Mouse (Mus musculus) neural tube, embryonic 15.5 days (tissue): ENCODE measurements around the gene Msi2. TPM values are rescaled to one million over a fixed set of nuclear protein-coding genes. Genes with fewer than 3 reads are reported as not detected.

Experiments used
- ATAC-seq: fragments of 200-750 bp; cut with Nextera tagmentation; 2 replicates; pipeline ENCODE4 v1.8.0; 2017; ENCODE audit warnings: mild to moderate bottlenecking, moderate TSS enrichment, moderate library complexity; ENCODE audit not compliant: low FRiP score
- H3K27ac ChIP-seq: fragments of 300-500 bp; sonication (generic); replicated peaks from 2 replicates; pipeline ENCODE4 v1.5.1; 2015; ENCODE audit warnings: mild to moderate bottlenecking, inconsistent platforms
- H3K27me3 ChIP-seq: fragments of 300-500 bp; sonication (generic); replicated peaks from 2 replicates; pipeline ENCODE4 v1.6.1; 2015; ENCODE audit warnings: inconsistent platforms
- H3K36me3 ChIP-seq: fragments of 300-500 bp; sonication (generic); 2 replicates; pipeline ENCODE4 v1.6.1; 2015; ENCODE audit warnings: inconsistent platforms
- H3K4me1 ChIP-seq: fragments of 300-500 bp; sonication (generic); 2 replicates; pipeline ENCODE4 v1.6.1; 2015; ENCODE audit warnings: inconsistent platforms
- H3K4me2 ChIP-seq: fragments of 300-500 bp; sonication (generic); 2 replicates; pipeline ENCODE4 v1.6.1; 2015; ENCODE audit warnings: inconsistent platforms, mild to moderate bottlenecking, moderate library complexity
- H3K4me3 ChIP-seq: fragments of 300-500 bp; sonication (generic); replicated peaks from 2 replicates; pipeline ENCODE4 v1.5.1; 2015; ENCODE audit warnings: mild to moderate bottlenecking, inconsistent platforms
- H3K9ac ChIP-seq: fragments of 300-500 bp; sonication (generic); replicated peaks from 2 replicates; pipeline ENCODE4 v1.6.1; 2015; ENCODE audit warnings: mild to moderate bottlenecking, inconsistent platforms
- H3K9me3 ChIP-seq: fragments of 300-500 bp; sonication (generic); replicated peaks from 2 replicates; pipeline ENCODE4 v1.6.1; 2016; ENCODE audit warnings: inconsistent platforms
- WGBS: fragments of 180-500 bp; shearing (Covaris S2); methylation state at CpG from one replicate; pipeline ENCODE4 v1.1.7; 2015; ENCODE audit warnings: mixed read lengths; 5-methylcytosine and 5-hydroxymethylcytosine counted together
- polyA plus RNA-seq: library from polyadenylated mRNA; unstranded; fragments of >200 nt; fragmentation: Nextera tagmentation; extraction: Ambion mirVana; gene quantifications from 2 replicates; pipeline ENCODE4 v1.2.1, GENCODE M21; 2015

The Msi2 gene
- polyA plus RNA-seq, 1 experiment from 2014 or later, result 20.7 TPM

GRCm38 (mm10) chr11:88488941-88489724 lies 229.2 kb downstream of the Msi2 start:
- peaks cover 43% of the 10 kb centered on the region for H3K4me1 ChIP-seq
- H3K4me2 ChIP-seq, result no peak overlapping the region
- H3K27ac ChIP-seq, result peak overlapping the region; percentile 69
- no peak overlapping the region for H3K9ac ChIP-seq
- H3K4me3 ChIP-seq, result no peak overlapping the region
- WGBS, result 37% methylated on average over 17 of the region's 17 CpGs
- ATAC-seq, result peak; percentile 18; the same call in 1 of the 2 replicates
- H3K36me3 ChIP-seq, result no peaks in the 10 kb centered on the region
- H3K27me3 ChIP-seq, result no peaks in the 10 kb centered on the region
- no peaks in the 10 kb centered on the region for H3K9me3 ChIP-seq

GRCm38 (mm10) chr11:88488175-88488940 lies 230.0 kb downstream of the Msi2 start:
- Histone ChIP-seq H3K9ac (no peak overlapping the region), H3K27ac (peak overlapping the region; percentile 69), H3K4me1 (peaks cover 46% of the 10 kb centered on the region), H3K27me3 (no peaks in the 10 kb centered on the region), H3K36me3 (no peaks in the 10 kb centered on the region), H3K4me3 (no peak overlapping the region), H3K4me2 (no peak overlapping the region), H3K9me3 (no peaks in the 10 kb centered on the region)
- 56% methylated on average over 13 of the region's 13 CpGs for WGBS
- 0 out of 2 replicates have a peak, but pooled peaks have one; percentile 48 for ATAC-seq

GRCm38 (mm10) chr11:88485987-88486386 lies 232.3 kb downstream of the Msi2 start:
- H3K9me3 ChIP-seq, result no peaks in the 10 kb centered on the region
- peaks cover 70% of the 10 kb centered on the region for H3K4me1 ChIP-seq
- no peak overlapping the region for H3K4me3 ChIP-seq
- WGBS, result 70% methylated on average over 1 of the region's 1 CpGs
- ATAC-seq, result no peak
- no peaks in the 10 kb centered on the region for H3K36me3 ChIP-seq
- H3K27me3 ChIP-seq, result no peaks in the 10 kb centered on the region
- no peak overlapping the region for H3K27ac ChIP-seq
- no peak overlapping the region for H3K4me2 ChIP-seq
- no peak overlapping the region for H3K9ac ChIP-seq

- Histone ChIP-seq H3K27ac (peak overlapping the region; percentile 64), H3K9me3 (no peaks in the 10 kb centered on the region), H3K36me3 (no peaks in the 10 kb centered on the region), H3K4me1 (peaks cover 73% of the 10 kb centered on the region), H3K27me3 (no peaks in the 10 kb centered on the region), H3K9ac (no peak overlapping the region), H3K4me2 (no peak overlapping the region), H3K4me3 (no peak overlapping the region)
- 24% methylated on average over 4 of the region's 4 CpGs for WGBS
- ATAC-seq, result no peak
Measured at GRCm38 (mm10) chr11:88485088-88485487, 233.2 kb downstream of the Msi2 start.

GRCm38 (mm10) chr11:88484047-88484446 lies 234.3 kb downstream of the Msi2 start:
- 82% methylated on average over 3 of the region's 3 CpGs for whole genome bisulfite sequencing
- ATAC-seq, result no peak

GRCm38 (mm10) chr11:88482636-88483035 lies 235.7 kb downstream of the Msi2 start:
- peaks cover 56% of the 10 kb centered on the region for H3K4me1 ChIP-seq
- no peaks in the 10 kb centered on the region for H3K36me3 ChIP-seq
- H3K4me2 ChIP-seq, result peak overlapping the region; percentile 13; the same call in 1 of the 2 replicates
- H3K27ac ChIP-seq, result peak overlapping the region; percentile 83
- no peaks in the 10 kb centered on the region for H3K9me3 ChIP-seq
- no peaks in the 10 kb centered on the region for H3K27me3 ChIP-seq
- no peak for ATAC-seq
- H3K4me3 ChIP-seq, result no peak overlapping the region
- H3K9ac ChIP-seq, result no peak overlapping the region; the same call in 1 of the 2 replicates
- WGBS, result 28% methylated on average over 11 of the region's 11 CpGs

More at GRCm38 (mm10) chr11:88484047-88484446, 234.3 kb downstream of the Msi2 start:
- H3K4me1 ChIP-seq, result peaks cover 67% of the 10 kb centered on the region
- no peaks in the 10 kb centered on the region for H3K9me3 ChIP-seq
- no peaks in the 10 kb centered on the region for H3K36me3 ChIP-seq
- H3K4me3 ChIP-seq, result no peak overlapping the region
- H3K27me3 ChIP-seq, result no peaks in the 10 kb centered on the region
- H3K27ac ChIP-seq, result peak overlapping the region; percentile 83; the same call in 1 of the 2 replicates
- no peak overlapping the region for H3K4me2 ChIP-seq
- no peak overlapping the region for H3K9ac ChIP-seq

- Histone ChIP-seq H3K27ac (peak overlapping the region; percentile 83), H3K27me3 (no peaks in the 10 kb centered on the region), H3K9me3 (no peaks in the 10 kb centered on the region), H3K9ac (no peak overlapping the region), H3K4me3 (no peak overlapping the region), H3K36me3 (no peaks in the 10 kb centered on the region), H3K4me1 (peaks cover 56% of the 10 kb centered on the region), H3K4me2 (peak overlapping the region; percentile 13; the same call in 1 of the 2 replicates)
- 21% methylated on average over 6 of the region's 6 CpGs for WGBS
- ATAC-seq, result no peak
Measured at GRCm38 (mm10) chr11:88482236-88482635, 236.1 kb downstream of the Msi2 start.

- peaks cover 56% of the 10 kb centered on the region for H3K4me1 ChIP-seq
Measured at GRCm38 (mm10) chr11:88481602-88482161, 236.6 kb downstream of the Msi2 start.

GRCm38 (mm10) chr11:88481092-88481601 lies 237.2 kb downstream of the Msi2 start:
- Histone ChIP-seq H3K36me3 (no peaks in the 10 kb centered on the region), H3K27ac (peak overlapping the region; percentile 83), H3K4me2 (peak overlapping the region; percentile 22), H3K4me1 (peaks cover 56% of the 10 kb centered on the region), H3K4me3 (no peak overlapping the region), H3K9me3 (no peaks in the 10 kb centered on the region), H3K9ac (no peak overlapping the region), H3K27me3 (no peaks in the 10 kb centered on the region)
- ATAC-seq, result no peak
- 36% methylated on average over 9 of the region's 9 CpGs for WGBS

More at GRCm38 (mm10) chr11:88481602-88482161, 236.6 kb downstream of the Msi2 start:
- Histone ChIP-seq H3K9me3 (no peaks in the 10 kb centered on the region), H3K27me3 (no peaks in the 10 kb centered on the region), H3K36me3 (no peaks in the 10 kb centered on the region), H3K4me2 (peak overlapping the region; percentile 22), H3K27ac (peak overlapping the region; percentile 83), H3K9ac (no peak overlapping the region), H3K4me3 (no peak overlapping the region)
- WGBS, result 39% methylated on average over 7 of the region's 7 CpGs
- ATAC-seq, result peak; percentile 81

- Histone ChIP-seq H3K4me2 (no peak overlapping the region), H3K4me1 (peaks cover 55% of the 10 kb centered on the region), H3K27me3 (no peaks in the 10 kb centered on the region), H3K36me3 (no peaks in the 10 kb centered on the region), H3K4me3 (no peak overlapping the region), H3K9me3 (no peaks in the 10 kb centered on the region), H3K27ac (no peak overlapping the region), H3K9ac (no peak overlapping the region)
- WGBS, result 66% methylated on average over 5 of the region's 5 CpGs
- ATAC-seq, result no peak
Measured at GRCm38 (mm10) chr11:88479498-88479897, 238.8 kb downstream of the Msi2 start.

GRCm38 (mm10) chr11:88474889-88475440 lies 243.3 kb downstream of the Msi2 start:
- Histone ChIP-seq H3K4me2 (no peak overlapping the region), H3K27me3 (no peaks in the 10 kb centered on the region), H3K27ac (peak overlapping the region; percentile 34), H3K4me3 (no peak overlapping the region), H3K9ac (no peak overlapping the region), H3K4me1 (peaks cover 49% of the 10 kb centered on the region), H3K36me3 (no peaks in the 10 kb centered on the region), H3K9me3 (no peaks in the 10 kb centered on the region)
- 71% methylated on average over 4 of the region's 4 CpGs for WGBS
- ATAC-seq, result no peak
